Mouse (Mus musculus) spleen, adult 2 months (tissue): Measurements from ENCODE around the gene Gm42742.

ENCODE experiments used
- CTCF ChIP-seq: fragments of 200-500 bp; IDR thresholded peaks from 2 replicates; pipeline ENCODE4 v1.5.1; 2011; ENCODE audit warnings: mild to moderate bottlenecking, inconsistent platforms; ENCODE audit not compliant: insufficient read depth, insufficient read length, insufficient replicate concordance; ENCODE audit errors: extremely low read depth
- POLR2A ChIP-seq: fragments of 200-500 bp; IDR thresholded peaks from 2 replicates; pipeline ENCODE4 v1.6.1; 2011; ENCODE audit warnings: low read depth, low read length, inconsistent platforms

DNA sequence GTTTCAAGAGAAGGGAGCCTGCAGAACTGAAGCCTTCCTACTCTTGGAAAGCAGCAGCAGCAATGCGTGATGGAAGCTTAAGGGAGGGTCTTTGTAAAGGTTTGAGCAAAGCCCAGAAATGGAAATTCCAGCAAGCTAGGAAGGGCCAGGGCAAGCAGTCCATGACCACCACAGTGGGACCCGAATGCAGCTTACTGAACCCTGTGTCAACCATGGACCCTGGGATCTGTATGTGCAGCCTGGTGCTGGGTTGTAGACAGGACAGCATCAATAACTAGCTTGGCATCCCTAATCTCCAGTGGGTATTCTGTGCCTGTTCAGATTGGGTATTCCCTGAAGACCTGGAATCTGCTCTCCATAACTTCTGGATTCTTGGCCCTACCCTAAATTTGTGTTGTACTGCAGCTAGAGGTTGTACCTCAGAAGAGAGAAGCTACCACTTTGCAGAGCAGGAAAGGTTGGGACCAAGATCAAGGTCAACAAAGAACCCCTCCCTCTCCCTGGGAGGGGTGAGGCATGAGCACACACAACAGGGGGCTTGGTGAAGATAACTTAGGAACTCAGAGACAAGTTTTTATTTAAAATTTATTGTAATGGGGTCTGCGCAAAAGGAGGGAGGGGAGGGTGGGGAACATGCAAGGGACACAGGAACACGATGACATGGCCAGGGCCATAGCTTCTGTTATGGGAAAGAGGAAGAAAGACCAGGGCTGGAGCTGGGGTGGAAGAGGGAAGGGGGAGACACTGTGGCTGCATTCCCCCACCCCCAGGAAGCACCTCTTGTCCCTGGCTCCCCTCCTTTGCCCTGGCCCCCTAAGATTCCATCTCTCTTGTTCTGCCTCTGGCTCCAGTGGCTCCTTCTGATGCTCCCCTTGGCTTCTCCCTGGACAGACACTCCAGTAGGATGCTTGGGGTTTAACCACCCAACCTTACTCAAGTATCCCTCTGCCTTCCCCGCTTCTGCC is 948 bp upstream of the Gm42742 start:
- TF ChIP-seq CTCF (no peak), POLR2A (no peak)
